Mouse (Mus musculus): ENCODE data around the gene Ly75. TPM values are rescaled to one million over a fixed set of nuclear protein-coding genes. Genes with fewer than 3 reads are reported as not detected.
A peak's percentile ranks its signal among the peaks of the same experiment; 100 is the strongest.

The Ly75 gene
- polyA plus RNA-seq, 1 experiment from 2014 or later = 2.3 TPM

DNA sequence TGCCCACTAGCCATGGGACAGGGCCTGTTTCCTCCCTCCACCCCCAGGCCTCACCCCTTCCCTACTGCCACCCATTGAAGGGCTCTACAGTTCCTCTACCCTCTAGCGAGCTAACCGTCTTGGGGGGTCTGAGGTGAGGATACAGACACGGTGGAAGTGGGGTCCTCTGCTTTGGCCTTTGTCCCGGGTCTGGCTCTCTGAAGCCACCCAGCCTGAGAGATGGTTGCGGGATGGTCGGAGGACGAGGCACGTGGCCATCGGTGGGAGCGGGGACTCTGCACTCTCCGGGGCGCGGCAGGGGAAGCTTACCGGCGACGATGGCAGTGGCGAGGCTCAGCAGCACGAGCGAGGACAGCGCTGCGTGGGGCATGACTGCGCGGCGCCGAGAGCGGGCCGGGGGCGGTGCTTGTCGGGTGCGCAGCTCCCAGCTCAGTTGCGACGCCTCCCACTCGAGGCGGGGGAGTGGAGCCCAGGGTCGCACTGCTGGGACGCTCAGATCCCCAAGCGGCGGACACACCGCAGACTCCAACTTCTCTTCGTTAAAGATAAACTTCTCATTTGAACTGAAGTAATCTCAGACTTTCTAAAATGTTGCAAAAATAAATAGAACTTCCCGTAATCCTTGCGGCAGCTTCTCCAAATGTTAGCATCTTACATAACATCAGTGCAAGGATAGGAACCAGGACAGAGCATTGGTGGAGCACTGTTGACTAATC, 99.2 kb downstream of the Ly75 start:
- Histone ChIP-seq H3K4me1 (ENCODE audit: control insufficient read depth, insufficient read depth, low read length) (peaks cover 6% of the 10 kb centered on the region), H3K4me3 (ENCODE audit: low read depth, low read length) (peak overlapping the region; percentile 18), H3K9ac (ENCODE audit: low read length) (peak overlapping the region; percentile 21; the same call in 1 of the 2 replicates), H3K27me3 (ENCODE audit: control insufficient read depth, insufficient read depth, low read length) (no peaks in the 10 kb centered on the region; the same call in 1 of the 2 replicates), H3K4me2 (peak overlapping the region; percentile 42), H3K9me3 (ENCODE audit: control insufficient read depth, low read length) (no peaks in the 10 kb centered on the region), H3K36me3 (ENCODE audit: control insufficient read depth, insufficient read depth, low read length) (no peaks in the 10 kb centered on the region), H3K27ac (ENCODE audit: low read depth, low read length) (no peak overlapping the region)
- peak; percentile 94 for DNase-seq (ENCODE audit: low spot score, missing footprints)
- WGBS = 2% methylated on average over 41 of the region's 42 CpGs
- ATAC-seq (ENCODE audit: low FRiP score) = peak; percentile 81

DNA sequence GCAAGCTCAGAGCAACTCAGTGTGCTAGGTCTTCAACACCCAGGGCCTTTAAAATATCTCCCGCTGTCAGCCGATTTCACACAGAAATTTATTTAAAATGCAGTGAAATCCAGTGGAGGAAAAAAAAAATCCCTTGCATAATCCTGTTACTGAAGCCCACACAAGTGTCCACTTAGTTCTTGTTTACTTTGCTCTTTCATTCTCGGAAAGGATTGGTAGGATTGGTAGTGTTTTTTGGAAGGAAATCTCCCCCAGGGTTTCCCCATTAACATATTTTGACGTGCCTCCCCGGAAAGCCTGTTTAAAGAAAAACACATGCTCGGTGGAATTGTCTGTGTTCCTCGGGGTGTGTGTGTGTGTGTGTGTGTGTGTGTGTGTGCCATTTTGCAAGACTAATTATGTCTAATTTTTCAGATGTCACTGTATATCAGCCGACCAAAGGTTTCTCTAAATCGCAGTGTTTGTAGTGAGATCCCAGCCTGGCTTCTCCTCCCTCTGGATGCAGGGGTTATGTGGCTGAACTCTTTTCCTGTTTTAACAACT, 99.8 kb downstream of the Ly75 start:
- no peak; the same call in 1 of the 2 replicates for ATAC-seq (ENCODE audit: low FRiP score)
- WGBS = 7% methylated on average over 9 of the region's 9 CpGs
- no peak overlapping the region for H3K27ac ChIP-seq (ENCODE audit: low read depth, low read length)

DNA sequence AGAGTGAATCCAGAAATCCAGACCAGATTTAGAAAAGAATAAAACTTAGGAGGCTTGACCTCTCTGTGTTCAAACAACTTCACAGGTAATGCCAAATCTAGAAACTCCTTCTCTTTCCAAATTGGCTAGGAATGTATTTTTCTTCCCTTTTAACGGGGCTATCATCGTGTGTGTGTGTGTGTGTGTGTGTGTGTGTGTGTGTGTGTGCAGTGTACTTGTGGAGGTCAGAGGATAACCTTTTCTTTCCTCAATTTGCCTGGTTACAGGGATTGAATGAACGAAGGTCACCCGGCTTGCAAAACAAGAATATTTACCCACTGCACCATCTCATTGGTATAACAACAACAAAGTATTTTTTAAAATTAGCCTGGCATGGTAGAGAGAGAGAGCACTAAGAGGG, 100.5 kb downstream of the Ly75 start:
- H3K4me3 ChIP-seq (ENCODE audit: low read depth, low read length) = no peak overlapping the region
- 69% methylated on average over 4 of the region's 4 CpGs for WGBS

More for the DNA sequence above, 99.8 kb downstream of the Ly75 start:
- H3K4me2 ChIP-seq = peak overlapping the region; percentile 42
- peak; percentile 84 for DNase-seq (ENCODE audit: low spot score, missing footprints)
- no peaks in the 10 kb centered on the region for H3K9me3 ChIP-seq (ENCODE audit: control insufficient read depth, low read length)
- H3K4me1 ChIP-seq (ENCODE audit: control insufficient read depth, insufficient read depth, low read length) = peaks cover 6% of the 10 kb centered on the region
- H3K9ac ChIP-seq (ENCODE audit: low read length) = peak overlapping the region; percentile 21; the same call in 1 of the 2 replicates
- no peaks in the 10 kb centered on the region; the same call in 1 of the 2 replicates for H3K27me3 ChIP-seq (ENCODE audit: control insufficient read depth, insufficient read depth, low read length)
- H3K4me3 ChIP-seq (ENCODE audit: low read depth, low read length) = peak overlapping the region; percentile 18
- H3K36me3 ChIP-seq (ENCODE audit: control insufficient read depth, insufficient read depth, low read length) = no peaks in the 10 kb centered on the region

DNA sequence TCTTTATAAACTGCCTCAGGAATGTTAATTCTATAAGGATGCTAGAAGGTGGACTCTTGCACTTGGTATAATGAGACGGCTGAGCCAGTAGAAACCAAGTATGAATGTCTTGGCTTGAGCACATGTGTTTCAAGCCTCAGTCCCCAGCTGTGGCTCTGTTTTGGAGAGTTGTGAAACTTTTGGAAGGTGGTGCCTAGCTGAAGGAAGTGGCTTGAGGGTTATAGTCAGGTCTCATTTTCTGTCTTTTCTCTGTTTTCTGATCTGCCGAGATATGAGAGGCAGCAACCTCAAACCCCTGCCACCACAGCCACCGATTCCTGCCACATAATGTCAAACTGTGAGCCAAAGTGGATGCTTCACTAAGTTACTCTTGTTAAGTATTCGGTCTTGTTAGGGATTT, 104.5 kb downstream of the Ly75 start:
- H3K36me3 ChIP-seq (ENCODE audit: control insufficient read depth, insufficient read depth, low read length) = no peaks in the 10 kb centered on the region
- ATAC-seq (ENCODE audit: low FRiP score) (no peak), DNase-seq (ENCODE audit: low spot score, missing footprints) (no peak)
- no peak overlapping the region for H3K27ac ChIP-seq (ENCODE audit: low read depth, low read length)
- no peaks in the 10 kb centered on the region for H3K9me3 ChIP-seq (ENCODE audit: control insufficient read depth, low read length)
- H3K4me3 ChIP-seq (ENCODE audit: low read depth, low read length) = no peak overlapping the region
- H3K9ac ChIP-seq (ENCODE audit: low read length) = no peak overlapping the region
- H3K4me2 ChIP-seq = no peak overlapping the region
- peaks cover 5% of the 10 kb centered on the region for H3K4me1 ChIP-seq (ENCODE audit: control insufficient read depth, insufficient read depth, low read length)
- 96% methylated on average over 4 of the region's 4 CpGs for WGBS
- H3K27me3 ChIP-seq (ENCODE audit: control insufficient read depth, insufficient read depth, low read length) = no peaks in the 10 kb centered on the region; the same call in 1 of the 2 replicates

More for the DNA sequence above, 100.5 kb downstream of the Ly75 start:
- Histone ChIP-seq H3K27ac (ENCODE audit: low read depth, low read length) (no peak overlapping the region), H3K9me3 (ENCODE audit: control insufficient read depth, low read length) (no peaks in the 10 kb centered on the region), H3K9ac (ENCODE audit: low read length) (no peak overlapping the region), H3K36me3 (ENCODE audit: control insufficient read depth, insufficient read depth, low read length) (no peaks in the 10 kb centered on the region), H3K27me3 (ENCODE audit: control insufficient read depth, insufficient read depth, low read length) (no peaks in the 10 kb centered on the region; the same call in 1 of the 2 replicates), H3K4me1 (ENCODE audit: control insufficient read depth, insufficient read depth, low read length) (peaks cover 6% of the 10 kb centered on the region), H3K4me2 (no peak overlapping the region)
- DNase-seq (ENCODE audit: low spot score, missing footprints) (no peak), ATAC-seq (ENCODE audit: low FRiP score) (no peak)

DNA sequence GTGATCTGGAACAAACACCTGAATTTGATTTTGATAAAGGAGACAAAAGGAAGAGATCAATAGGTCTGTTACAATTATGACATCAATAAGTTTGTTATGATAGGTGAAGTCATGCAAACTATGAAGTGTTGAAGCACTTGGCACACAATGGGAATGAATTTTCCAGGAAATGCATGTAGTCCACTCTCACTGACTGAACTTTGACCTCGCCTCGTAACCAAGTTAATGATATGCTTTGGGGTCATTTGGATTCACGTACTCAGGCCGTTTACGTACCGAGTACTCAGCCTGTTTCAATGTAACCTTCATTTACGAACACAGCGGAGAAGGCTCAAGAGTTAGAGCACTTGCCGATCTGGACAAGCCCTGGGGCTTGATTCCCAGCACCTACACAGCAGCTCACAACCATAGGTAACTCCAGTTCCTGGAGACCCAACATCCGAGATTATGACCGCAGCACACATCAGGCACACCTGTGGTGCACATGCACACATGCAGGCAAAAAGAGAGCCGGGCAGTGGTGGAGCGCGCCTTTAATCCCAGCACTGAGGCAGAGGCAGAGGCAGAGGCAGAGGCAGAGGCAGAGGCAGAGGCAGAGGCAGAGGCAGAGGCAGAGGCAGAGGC, 113.1 kb downstream of the Ly75 start:
- WGBS = 97% methylated on average over 14 of the region's 14 CpGs

DNA sequence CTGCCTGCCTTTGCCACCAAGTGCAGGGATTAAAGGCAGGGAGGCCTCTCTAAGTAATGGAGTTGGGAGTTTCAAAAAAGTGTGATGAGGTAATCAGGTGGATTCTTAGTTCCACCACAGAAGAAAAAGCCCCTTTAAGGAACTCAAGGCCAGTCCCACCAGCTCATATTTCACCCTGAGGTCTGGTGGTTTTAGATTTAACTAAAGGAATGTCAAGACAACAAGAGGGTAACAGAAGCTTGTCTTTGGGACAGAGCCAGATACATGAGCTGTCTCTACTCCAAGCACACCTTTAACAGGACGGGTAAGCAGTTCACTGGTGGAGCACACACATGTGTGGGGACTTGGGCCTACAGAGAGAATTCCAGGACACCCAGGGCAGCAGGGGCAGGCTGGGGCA, 115.5 kb downstream of the Ly75 start:
- Histone ChIP-seq H3K4me3 (ENCODE audit: low read depth, low read length) (no peak overlapping the region), H3K4me1 (ENCODE audit: control insufficient read depth, insufficient read depth, low read length) (no peaks in the 10 kb centered on the region), H3K4me2 (no peak overlapping the region), H3K27me3 (ENCODE audit: control insufficient read depth, insufficient read depth, low read length) (no peaks in the 10 kb centered on the region), H3K9ac (ENCODE audit: low read length) (no peak overlapping the region), H3K27ac (ENCODE audit: low read depth, low read length) (no peak overlapping the region), H3K9me3 (ENCODE audit: control insufficient read depth, low read length) (no peaks in the 10 kb centered on the region), H3K36me3 (ENCODE audit: control insufficient read depth, insufficient read depth, low read length) (no peaks in the 10 kb centered on the region)
- no peak for ATAC-seq (ENCODE audit: low FRiP score)
- DNase-seq (ENCODE audit: low spot score, missing footprints) = no peak
- 86% methylated on average over 1 of the region's 1 CpGs for WGBS

More for the DNA sequence above, 113.1 kb downstream of the Ly75 start:
- Histone ChIP-seq H3K4me3 (ENCODE audit: low read depth, low read length) (no peak overlapping the region), H3K4me2 (no peak overlapping the region), H3K9me3 (ENCODE audit: control insufficient read depth, low read length) (no peaks in the 10 kb centered on the region), H3K36me3 (ENCODE audit: control insufficient read depth, insufficient read depth, low read length) (no peaks in the 10 kb centered on the region), H3K27me3 (ENCODE audit: control insufficient read depth, insufficient read depth, low read length) (no peaks in the 10 kb centered on the region), H3K27ac (ENCODE audit: low read depth, low read length) (no peak overlapping the region), H3K9ac (ENCODE audit: low read length) (no peak overlapping the region), H3K4me1 (ENCODE audit: control insufficient read depth, insufficient read depth, low read length) (no peaks in the 10 kb centered on the region)
- DNase-seq (ENCODE audit: low spot score, missing footprints) (no peak), ATAC-seq (ENCODE audit: low FRiP score) (no peak)

DNA sequence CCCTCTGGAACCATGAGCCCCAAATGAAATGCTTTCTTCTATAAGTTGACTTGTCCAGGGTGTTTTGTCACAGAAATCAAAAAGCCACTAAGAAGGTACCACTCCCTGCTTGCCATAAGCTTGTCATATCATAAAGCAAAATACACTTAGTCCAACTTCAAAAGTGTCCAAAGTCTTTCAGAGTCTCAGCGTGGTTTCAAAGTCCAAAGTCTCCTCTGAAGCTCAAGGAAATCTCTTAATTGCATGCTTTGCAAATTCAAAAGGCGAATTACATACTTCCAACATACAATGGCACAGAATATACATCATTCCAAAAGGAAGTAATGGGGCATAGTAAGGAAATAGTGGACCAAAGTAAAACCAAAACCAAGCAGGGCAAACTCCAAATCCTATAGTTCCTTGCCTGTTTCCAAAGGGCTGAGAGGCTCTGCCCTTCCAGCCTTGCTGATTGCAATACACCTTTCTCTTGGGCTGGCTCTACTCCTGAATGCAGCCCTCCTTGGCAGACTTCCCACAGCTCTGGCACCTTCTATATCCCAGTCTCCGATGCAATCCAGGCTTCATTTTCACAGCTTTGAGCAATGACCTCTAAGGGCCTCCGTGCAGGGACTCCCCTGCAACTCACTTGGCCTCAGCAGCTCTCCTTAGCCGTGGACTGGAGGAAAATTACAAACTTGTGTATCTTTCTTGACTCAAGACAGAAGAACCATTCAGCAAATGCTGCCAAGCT, 122.3 kb downstream of the Ly75 start:
- H3K27ac ChIP-seq (ENCODE audit: low read depth, low read length) = no peak overlapping the region
- no peak overlapping the region for H3K4me3 ChIP-seq (ENCODE audit: low read depth, low read length)
- H3K4me1 ChIP-seq (ENCODE audit: control insufficient read depth, insufficient read depth, low read length) = no peaks in the 10 kb centered on the region
- H3K27me3 ChIP-seq (ENCODE audit: control insufficient read depth, insufficient read depth, low read length) = no peaks in the 10 kb centered on the region
- no peak for DNase-seq (ENCODE audit: low spot score, missing footprints)
- H3K4me2 ChIP-seq = no peak overlapping the region
- H3K9ac ChIP-seq (ENCODE audit: low read length) = no peak overlapping the region
- no peak for ATAC-seq (ENCODE audit: low FRiP score)
- no peaks in the 10 kb centered on the region for H3K36me3 ChIP-seq (ENCODE audit: control insufficient read depth, insufficient read depth, low read length)
- WGBS = 85% methylated on average over 5 of the region's 5 CpGs
- H3K9me3 ChIP-seq (ENCODE audit: control insufficient read depth, low read length) = no peaks in the 10 kb centered on the region

DNA sequence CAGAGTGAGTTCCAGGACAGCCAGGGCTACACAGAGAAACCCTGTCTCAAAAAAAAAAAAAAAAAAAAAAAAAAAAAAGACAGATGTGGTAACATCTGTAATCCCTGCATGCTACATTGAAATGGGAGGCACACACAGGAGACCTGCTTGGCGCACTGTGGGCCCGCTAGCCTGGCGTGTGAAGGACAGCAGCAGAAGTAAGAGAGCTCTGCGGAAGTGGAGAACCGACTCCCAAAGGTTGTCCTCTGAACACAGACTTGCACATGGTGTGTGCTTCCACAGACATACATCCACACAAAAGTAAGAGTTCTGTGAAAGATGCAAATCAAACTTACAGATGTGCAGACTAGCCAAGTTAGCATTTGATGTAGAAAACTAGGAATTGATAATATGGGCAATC, 123.9 kb downstream of the Ly75 start:
- no peaks in the 10 kb centered on the region for H3K9me3 ChIP-seq (ENCODE audit: control insufficient read depth, low read length)
- H3K4me3 ChIP-seq (ENCODE audit: low read depth, low read length) = no peak overlapping the region
- ATAC-seq (ENCODE audit: low FRiP score) = no peak
- H3K4me2 ChIP-seq = no peak overlapping the region
- 97% methylated on average over 5 of the region's 5 CpGs for WGBS
- no peaks in the 10 kb centered on the region for H3K27me3 ChIP-seq (ENCODE audit: control insufficient read depth, insufficient read depth, low read length)
- no peak overlapping the region for H3K27ac ChIP-seq (ENCODE audit: low read depth, low read length)
- H3K4me1 ChIP-seq (ENCODE audit: control insufficient read depth, insufficient read depth, low read length) = no peaks in the 10 kb centered on the region
- DNase-seq (ENCODE audit: low spot score, missing footprints) = peak; percentile 81
- no peaks in the 10 kb centered on the region for H3K36me3 ChIP-seq (ENCODE audit: control insufficient read depth, insufficient read depth, low read length)
- H3K9ac ChIP-seq (ENCODE audit: low read length) = no peak overlapping the region

Data from midbrain, embryonic 11.5 days (tissue).